Mouse (Mus musculus) gastrocnemius, postnatal 14 days (tissue): ENCODE results near the gene Nras. TPM values are rescaled to one million over a fixed set of nuclear protein-coding genes. Genes with fewer than 3 reads are reported as not detected.

ENCODE experiments used
- DNase-seq: peaks from one replicate; pipeline ENCODE4 v3.0.0; 2021; ENCODE audit warnings: mixed read lengths
- intact Hi-C: fragments of 180-260 bp; cut with DNase I; formaldehyde crosslinking; loops from one replicate; pipeline ENCODE4 v1.15.1; 2025; ENCODE audit warnings: low total_unique reads
- total RNA-seq, 2 experiments: library from RNA; stranded (reverse); gene quantifications; 2 replicates each; pipeline ENCODE4 v1.2.3; 2021

The Nras gene
- total RNA-seq, 2 experiments from 2014 or later, result 58.9 to 69.4 TPM

DNA sequence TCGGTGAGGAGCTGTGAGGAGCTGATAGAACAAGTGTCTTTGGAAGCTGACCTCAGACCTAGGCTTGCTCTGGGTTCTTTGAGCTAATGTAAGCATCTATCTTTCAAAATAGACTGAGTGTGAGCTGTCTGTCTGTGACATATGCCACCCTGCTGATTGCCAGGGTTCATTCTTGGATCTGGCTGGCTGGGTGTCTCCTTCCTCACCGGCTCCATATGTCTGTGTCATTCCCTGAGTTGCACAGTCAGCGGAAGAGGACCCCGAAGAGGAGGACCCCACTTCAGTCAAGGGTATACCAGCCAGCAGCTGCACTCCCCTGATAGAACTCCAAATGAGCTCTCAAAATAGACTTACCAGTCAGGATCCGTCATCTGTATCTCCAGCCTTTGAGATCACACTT, 24.7 kb downstream of the Nras start:
- DNase-seq, result peak; percentile 15
- intact Hi-C loops, result no loop called here

DNA sequence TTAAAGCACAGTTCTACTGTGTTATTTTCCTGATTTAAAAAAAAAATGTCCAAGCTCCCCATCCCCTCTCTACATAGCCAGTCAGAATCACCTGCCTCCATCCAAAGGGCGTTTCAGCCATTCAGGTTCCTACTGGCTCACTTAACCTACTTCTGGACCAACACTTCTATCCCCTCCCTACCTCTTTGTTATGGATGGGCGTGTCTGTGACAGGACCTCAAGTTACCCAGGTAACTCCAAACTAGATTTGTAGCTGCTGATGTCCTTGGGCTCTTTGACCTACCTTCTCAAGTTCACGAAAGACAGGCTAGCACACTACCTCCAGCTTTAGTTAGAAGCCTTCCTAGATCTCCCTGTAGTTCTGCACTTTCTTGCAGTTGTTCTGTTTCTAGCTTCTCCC, 27.9 kb downstream of the Nras start:
- no peak for DNase-seq
- intact Hi-C loops, result no loop called here

DNA sequence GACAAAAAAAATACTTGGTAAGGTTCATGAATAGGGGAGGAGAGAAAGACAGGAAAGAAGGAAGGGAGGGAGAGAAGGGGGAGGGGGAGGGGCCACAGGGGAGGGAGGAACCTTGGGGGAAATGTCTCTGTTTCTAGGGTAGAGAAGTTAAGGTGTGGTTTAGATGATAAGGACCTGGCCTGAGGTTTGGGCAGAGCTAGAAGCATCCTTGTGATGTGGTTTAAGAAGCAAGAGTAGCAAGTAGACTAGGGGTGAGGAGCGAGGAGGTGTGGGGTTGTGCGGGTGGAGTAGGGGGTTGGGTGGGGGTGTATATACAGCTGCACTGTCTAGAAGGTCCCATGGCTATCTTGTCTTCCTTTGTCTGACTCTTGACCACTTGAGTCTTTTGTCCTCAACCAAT, 33.7 kb downstream of the Nras start:
- intact Hi-C loops, result no loop called here
- no peak for DNase-seq

DNA sequence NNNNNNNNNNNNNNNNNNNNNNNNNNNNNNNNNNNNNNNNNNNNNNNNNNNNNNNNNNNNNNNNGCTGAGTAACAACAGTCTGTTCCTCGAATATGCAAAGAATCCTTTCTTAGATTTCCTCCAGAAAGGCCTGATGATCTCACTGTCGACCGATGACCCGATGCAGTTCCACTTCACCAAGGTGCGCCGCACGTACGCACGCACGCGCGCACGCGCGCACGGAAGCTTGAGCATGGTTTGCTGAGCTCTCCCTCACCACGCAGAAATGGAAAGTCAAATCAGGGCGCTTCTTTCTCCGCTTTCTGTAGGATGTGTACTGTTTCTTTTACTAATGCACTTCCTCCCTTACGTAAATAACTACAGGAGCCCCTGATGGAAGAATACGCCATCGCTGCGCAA, 40.6 kb downstream of the Nras start:
- intact Hi-C loops, result no loop called here
- DNase-seq, result no peak

DNA sequence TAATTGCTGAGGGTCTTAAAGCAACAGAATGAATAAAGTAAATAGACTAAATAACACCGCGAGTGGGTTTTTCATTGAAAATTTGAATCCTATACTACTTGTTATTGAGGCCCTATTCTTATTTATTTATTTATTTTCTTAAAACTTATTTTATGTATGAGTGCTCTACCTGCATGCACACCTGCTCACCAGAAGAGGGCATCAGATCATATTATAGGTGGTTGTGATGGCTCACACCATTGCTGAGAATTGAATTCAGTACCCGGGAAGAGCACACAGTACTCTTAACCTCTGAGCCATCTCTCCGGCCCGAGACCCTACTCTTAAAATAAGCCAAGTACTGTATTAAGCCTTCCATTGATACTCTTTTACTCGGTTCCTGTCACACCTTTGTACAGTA, 41.6 kb downstream of the Nras start:
- intact Hi-C loops, result loop anchor here (10.0 kb wide), 1 partner anchor 65 kb away; no protein-coding TSS in a partner anchor

DNA sequence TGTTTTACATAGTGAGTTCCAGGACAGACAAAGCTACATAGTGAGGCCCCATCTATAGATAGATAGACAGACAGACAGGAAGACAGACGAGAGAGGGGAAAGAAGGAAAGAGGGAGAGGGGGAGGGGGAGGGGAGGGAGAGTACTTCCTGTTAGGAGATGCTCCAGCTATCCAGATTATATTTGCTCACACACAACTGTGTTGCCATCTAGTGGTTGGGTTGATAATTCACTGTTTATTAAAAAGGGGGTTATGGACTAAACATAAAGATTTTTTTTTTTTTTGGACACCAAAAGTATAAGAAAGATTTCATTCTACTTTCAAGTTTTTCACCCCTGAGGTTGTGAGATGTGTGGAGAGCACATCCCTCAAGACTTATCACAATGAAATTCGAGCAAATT, 42.6 kb downstream of the Nras start:
- DNase-seq, result no peak
- intact Hi-C loops, result loop anchor here (10.0 kb wide), 1 partner anchor 64 kb away; no protein-coding TSS in a partner anchor

More for the DNA sequence above, 41.6 kb downstream of the Nras start:
- DNase-seq, result no peak

DNA sequence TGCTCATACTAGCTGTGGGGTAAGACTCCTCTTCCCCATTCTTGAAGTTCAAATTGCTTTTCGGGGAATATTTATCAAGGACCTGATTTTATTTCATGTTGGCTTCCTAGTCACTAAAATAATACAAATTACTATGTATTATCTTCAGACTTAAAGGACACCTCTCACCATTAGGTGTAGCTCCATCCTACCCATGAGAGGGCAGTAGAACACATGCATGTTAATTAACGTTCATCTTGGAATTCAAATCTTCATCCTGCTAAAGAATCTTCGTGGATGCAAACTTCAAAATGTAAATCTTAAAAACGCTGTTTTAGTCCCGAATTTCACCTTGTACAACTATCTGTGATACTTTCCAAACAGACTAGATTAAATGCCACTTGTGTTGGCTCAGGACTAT, 43.1 kb downstream of the Nras start:
- intact Hi-C loops, result loop anchor here (10.0 kb wide), 1 partner anchor 64 kb away; no protein-coding TSS in a partner anchor

DNA sequence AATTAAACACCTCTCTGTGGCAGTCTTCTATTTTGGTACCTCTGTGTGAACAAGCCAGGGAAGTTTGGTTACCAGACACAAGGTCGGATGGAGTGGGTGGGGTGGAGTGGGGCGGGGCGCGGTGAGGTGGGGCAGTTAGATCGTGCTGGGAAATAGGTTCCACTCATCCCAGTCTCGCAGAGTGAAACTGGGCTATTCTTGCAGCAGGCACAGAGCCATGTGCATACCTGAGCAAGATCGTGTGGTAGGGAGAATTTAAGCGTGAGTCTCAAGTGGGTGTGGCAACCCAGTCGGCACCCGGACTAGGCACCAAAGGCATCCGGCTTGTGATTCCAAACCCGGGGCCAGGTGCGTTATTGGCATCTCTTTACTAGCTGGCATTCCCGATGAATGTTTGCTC, 43.8 kb downstream of the Nras start:
- peak; percentile 10 for DNase-seq
- intact Hi-C loops, result loop anchor here (10.0 kb wide), 1 partner anchor 63 kb away; no protein-coding TSS in a partner anchor

More for the DNA sequence above, 43.1 kb downstream of the Nras start:
- DNase-seq, result no peak

DNA sequence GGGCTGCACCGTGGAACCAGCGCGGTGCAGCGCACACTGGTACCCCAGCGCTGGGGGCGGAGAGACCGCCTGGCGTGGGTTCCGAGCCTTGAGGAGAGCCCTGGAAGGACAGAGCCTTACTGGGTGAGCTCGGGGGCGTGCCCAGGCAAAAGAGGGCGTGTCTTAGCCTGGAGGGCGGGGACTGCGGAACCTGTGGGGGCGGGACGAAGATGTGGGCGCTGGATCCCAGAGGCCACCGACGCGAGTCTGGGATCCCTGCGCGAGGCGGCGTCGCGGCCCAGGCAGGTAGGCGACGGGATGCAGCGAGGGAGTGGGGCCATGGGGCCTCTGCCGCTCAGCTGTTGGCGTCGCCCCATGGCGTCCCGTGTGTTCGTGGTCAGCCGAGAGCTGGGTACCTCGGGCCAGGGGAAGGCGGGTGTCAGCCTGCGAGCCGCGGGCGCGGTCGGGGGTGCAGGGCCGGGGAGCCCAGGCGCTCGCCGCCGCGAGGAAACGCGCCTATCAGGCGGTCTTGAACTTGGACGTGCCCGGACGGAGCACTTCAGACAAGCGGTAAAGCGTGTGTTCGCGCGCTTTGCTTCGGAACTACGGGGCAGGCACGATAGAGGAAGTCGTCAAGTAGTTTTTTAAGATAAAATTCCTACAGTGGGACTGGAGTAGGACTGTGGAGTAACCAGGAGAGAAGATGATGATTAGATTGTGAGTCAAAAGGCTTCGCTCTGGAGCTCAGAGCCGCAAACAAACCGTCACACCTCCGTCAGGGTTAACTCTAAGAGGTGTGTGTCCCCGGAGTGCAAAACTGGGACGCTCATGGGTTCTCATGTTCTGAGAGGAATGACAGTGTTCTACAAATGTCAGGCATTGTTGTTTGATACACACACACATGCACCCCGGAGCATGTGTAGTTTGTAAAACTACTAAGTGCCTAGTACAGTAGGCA, 44.6 kb downstream of the Nras start, which contains the start of gene Dennd2c:
Gene Dennd2c (plus strand): TSS at position 151 of the 937 bp plus-strand sequence.
- peak; percentile 95 for DNase-seq
- intact Hi-C loops, result loop anchor here (10.0 kb wide), 1 partner anchor 62 kb away; no protein-coding TSS in a partner anchor

DNA sequence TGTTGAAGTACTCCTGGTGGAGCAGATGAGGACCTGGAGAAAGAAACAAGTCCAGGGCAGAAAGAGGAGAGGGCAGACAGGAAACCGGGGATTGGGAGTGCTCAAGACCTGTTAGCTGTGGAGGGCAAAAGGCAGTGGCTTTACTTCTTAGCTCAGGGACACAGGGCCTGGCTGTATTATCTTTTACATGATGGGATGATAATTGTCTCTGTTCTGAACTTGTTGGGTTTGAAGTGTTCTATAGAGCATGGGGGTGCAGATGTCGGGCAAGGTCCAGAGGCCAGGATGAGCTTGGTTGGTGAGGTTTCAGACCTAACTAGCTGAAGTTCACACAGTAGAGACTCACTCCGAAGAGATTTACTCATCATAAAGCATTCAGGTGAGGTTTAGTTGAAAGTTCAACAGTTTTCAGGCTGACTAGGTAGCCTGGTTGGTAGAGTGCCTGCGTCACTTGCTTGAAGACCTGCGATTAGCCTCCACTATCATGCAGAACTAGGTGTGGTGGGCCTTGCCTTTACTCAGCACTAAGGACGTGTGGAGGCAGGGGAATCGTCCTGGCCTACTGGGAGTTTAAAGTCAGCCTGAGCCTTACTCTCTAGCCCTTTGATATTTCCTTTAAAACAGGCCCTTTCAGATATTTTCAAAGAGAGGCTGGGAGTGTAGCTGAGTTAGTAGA, 49.6 kb downstream of the Nras start:
- no peak for DNase-seq
- intact Hi-C loops, result loop anchor here (10.0 kb wide), 1 partner anchor 57 kb away; no protein-coding TSS in a partner anchor

DNA sequence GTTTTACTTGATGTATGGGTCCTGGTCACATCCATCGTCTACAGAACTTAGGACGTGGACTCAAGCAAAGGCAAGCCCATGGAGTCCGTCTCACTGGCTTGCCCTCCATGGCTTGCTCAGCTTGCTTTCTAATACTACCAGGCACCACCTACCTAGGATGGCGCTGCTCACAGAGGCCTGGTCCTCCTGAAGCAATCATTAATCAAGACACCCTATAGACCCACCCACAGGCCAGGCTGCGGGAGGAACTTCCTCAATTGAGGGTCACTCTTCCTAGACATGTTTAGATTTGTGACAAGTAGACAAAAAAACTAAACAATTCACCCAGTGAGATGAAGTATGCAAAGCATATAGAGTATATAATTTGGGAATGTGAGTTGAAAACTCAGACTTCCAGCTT, 54.1 kb downstream of the Nras start:
- intact Hi-C loops, result no loop called here
- no peak for DNase-seq

Other genes starting within 250 kb of the Nras start
- not detected for gene Sycp1, start 122.2 kb upstream of the Nras start, total RNA-seq
- not detected for gene Nr1h5, start 94.2 kb upstream of the Nras start, total RNA-seq
- 10 to 100 TPM; 62.7 to 67.9 TPM for gene Sike1, start 62.6 kb upstream of the Nras start, total RNA-seq
- 100 to 1,000 TPM; 522 to 542 TPM for gene Csde1, start 37.9 kb upstream of the Nras start, total RNA-seq
- 100 to 1,000 TPM; 685 to 695 TPM for gene Ampd1, start 15.7 kb downstream of the Nras start, total RNA-seq
- 1 to 10 TPM; 2.9 to 4.7 TPM for gene Dennd2c, start 44.3 kb downstream of the Nras start, total RNA-seq
- gene Bcas2, start 113.4 kb downstream of the Nras start, total RNA-seq, result 10 to 100 TPM; 40.3 to 47.4 TPM
- 10 to 100 TPM; 10.6 to 10.7 TPM for gene Trim33, start 221.0 kb downstream of the Nras start, total RNA-seq